Mouse (Mus musculus): ENCODE measurements at regions not wholly inside any gene's neighbourhood (a gene's known extent, or its start where the extent isn't known, plus 50 kb on each side); places are given as distances from the start of the nearest gene placed in this dataset.
A peak's percentile ranks its signal among the peaks of the same experiment; 100 is the strongest.

DNA sequence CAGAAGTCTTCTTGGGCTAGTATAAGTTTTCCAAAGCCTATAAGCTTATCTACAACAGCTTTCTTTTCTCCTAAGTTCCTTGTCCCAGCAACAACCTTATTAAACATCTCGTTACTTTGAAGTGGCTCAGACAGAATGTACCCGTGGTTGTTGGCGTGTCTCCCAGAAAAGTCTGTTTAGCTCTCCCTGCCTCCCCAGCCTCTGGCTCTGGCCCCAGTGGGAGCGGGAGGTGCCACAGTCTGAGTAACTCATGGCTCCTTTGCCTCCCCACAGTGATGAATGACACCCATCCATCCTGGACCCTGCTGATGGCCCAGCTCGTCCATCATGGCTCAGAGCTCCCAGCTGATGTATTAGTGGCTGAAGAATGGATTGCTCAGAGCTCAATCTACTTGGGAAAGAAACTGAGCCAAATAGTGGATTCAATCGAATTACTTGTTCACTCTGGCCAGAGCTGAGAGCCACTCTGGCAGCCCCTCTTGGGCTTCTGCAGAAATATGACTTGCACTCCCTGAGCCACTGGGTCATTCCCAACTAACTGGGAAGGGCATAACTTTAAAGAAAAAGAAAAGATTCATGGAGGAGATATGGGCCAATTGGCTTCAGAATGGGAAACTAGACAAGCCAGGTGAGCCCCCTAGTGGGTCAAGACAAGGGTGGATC is 170.5 kb downstream of the Dhx35 start:
- no peaks in the 10 kb centered on the region for H3K27me3 ChIP-seq (ENCODE audit: low read depth, poor library complexity, severe bottlenecking)
- H3K36me3 ChIP-seq, result no peaks in the 10 kb centered on the region
- H3K27ac ChIP-seq, result no peak overlapping the region
- no peak overlapping the region for H3K4me3 ChIP-seq
- no peaks in the 10 kb centered on the region for H3K4me1 ChIP-seq
- WGBS, result 86% methylated on average over 6 of the region's 6 CpGs
- H3K9me3 ChIP-seq (replicated peaks), result no peaks in the 10 kb centered on the region
- no peak for DNase-seq (ENCODE audit: low spot score)

DNA sequence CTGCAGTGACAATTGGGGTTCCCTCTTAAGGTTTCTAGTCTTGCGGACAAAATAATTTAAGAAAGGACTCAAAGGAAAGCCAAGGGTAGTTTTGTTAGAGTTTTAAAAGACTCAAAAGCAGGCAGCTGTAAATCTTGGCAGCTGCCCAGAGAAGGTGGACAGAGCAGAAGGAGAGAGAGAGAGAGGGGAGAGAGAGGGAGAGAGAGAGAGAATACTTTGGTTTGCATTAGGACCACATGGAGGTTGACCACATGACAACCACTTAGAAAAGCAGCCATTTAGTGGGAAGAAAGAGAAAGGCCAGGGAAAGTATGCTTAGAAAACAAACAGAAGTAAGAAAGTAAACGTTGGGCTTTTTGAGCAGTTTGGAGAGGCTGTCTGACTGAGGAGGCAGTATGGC is 177.6 kb downstream of the Dhx35 start:
- Histone ChIP-seq H3K4me1 (no peaks in the 10 kb centered on the region), H3K36me3 (no peaks in the 10 kb centered on the region), H3K9me3 (replicated peaks) (no peaks in the 10 kb centered on the region), H3K27ac (no peak overlapping the region), H3K4me3 (no peak overlapping the region), H3K27me3 (ENCODE audit: low read depth, poor library complexity, severe bottlenecking) (no peaks in the 10 kb centered on the region)
- DNase-seq (ENCODE audit: low spot score), result no peak
- WGBS, result 71% methylated on average over 2 of the region's 2 CpGs

DNA sequence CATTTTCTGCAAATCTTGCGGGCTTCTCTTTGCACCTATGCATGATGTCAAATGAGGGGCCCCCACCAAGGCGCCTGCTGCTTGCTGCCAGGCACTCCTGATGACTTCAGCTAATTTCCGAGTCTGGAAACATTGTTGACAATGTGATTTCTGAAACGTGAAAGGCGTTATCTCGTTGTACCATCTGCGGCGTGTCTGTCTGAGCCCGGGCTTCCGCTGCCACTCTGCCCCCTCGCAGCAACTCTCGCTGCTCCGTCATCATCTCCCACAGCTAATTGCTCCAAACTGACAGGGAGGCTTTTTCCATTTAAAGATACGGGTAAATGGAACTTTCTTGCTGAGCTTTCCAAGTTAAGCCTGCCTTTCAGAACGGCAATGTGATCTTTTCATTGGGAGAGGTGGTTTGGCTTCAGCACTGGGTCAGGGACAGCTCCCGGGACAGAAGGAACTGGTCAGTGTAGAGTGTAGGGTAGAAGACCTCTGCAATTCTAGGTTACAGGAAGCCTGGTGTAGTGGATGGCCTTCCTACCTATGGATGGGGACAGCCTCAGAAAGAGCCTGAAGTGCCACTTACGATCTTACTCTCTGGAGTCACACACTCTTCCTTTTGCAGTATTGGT is 191.0 kb downstream of the Dhx35 start:
- no peak overlapping the region for H3K27ac ChIP-seq
- no peaks in the 10 kb centered on the region for H3K36me3 ChIP-seq
- H3K4me1 ChIP-seq, result no peaks in the 10 kb centered on the region
- H3K9me3 ChIP-seq (replicated peaks), result no peaks in the 10 kb centered on the region
- peak; percentile 79 for DNase-seq (ENCODE audit: low spot score)
- no peaks in the 10 kb centered on the region for H3K27me3 ChIP-seq (ENCODE audit: low read depth, poor library complexity, severe bottlenecking)
- H3K4me3 ChIP-seq, result no peak overlapping the region
- 82% methylated on average over 17 of the region's 17 CpGs for WGBS

DNA sequence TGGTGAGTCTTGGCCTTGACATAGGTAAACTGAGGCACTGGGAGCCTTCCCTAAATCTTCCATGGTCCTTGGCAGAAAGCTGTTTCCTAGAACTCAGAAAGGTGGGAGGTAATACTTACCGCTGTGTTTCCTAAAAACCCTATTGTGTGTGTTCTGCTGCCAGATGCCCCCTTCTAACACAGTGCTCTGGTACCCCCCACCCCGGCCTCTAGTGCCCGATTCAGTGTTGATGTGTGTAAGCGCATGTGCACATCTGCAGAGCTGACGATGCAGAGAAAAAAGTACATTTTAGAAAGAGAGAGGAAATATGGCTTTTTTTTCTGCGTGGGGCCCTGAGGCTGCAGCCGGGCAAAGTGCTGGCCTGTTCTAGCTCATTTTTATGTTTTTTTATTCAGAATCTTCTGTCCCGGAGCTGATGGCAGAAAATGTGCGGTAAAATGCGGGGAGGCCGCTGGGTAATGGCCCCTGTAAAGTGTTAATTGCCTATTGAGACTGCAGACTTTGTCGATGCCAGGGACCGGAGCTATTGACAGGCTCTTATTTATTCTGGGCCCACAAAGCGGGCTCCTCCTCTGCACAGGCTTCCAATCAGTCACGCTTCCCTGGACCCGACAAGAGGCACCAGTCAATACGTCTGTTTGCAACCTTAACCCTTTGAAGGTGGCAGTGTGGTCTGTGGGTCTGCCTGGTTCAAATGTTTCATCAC is 208.0 kb downstream of the Dhx35 start:
- Histone ChIP-seq H3K4me3 (peak overlapping the region; percentile 17), H3K36me3 (no peaks in the 10 kb centered on the region), H3K27me3 (ENCODE audit: low read depth, poor library complexity, severe bottlenecking) (no peaks in the 10 kb centered on the region), H3K27ac (peak overlapping the region; percentile 21; the same call in 1 of the 2 replicates), H3K9me3 (replicated peaks) (no peaks in the 10 kb centered on the region), H3K4me1 (peaks cover 20% of the 10 kb centered on the region)
- DNase-seq (ENCODE audit: low spot score), result peak; percentile 39
- WGBS, result 37% methylated on average over 17 of the region's 17 CpGs

DNA sequence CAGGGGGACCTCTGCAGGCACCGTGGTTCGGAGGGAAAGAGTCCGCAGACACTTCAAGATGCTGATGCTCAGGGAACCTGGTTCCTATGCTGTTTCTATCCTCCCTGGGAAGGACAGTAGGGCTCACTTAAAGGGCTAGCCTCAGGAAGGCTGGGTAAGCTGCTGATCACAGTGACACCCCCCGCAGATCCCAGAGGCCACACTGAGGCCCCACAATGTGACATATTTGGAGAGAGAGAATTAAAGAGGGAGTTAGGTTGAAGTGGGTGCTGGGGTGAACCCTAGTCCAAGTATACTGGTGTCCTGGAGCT is 208.5 kb downstream of the Dhx35 start:
- no peak overlapping the region for H3K27ac ChIP-seq
- peaks cover 20% of the 10 kb centered on the region for H3K4me1 ChIP-seq
- no peaks in the 10 kb centered on the region for H3K27me3 ChIP-seq (ENCODE audit: low read depth, poor library complexity, severe bottlenecking)
- no peak overlapping the region for H3K4me3 ChIP-seq
- no peaks in the 10 kb centered on the region for H3K9me3 ChIP-seq (replicated peaks)
- no peak for DNase-seq (ENCODE audit: low spot score)
- no peaks in the 10 kb centered on the region for H3K36me3 ChIP-seq
- 60% methylated on average over 4 of the region's 4 CpGs for WGBS

DNA sequence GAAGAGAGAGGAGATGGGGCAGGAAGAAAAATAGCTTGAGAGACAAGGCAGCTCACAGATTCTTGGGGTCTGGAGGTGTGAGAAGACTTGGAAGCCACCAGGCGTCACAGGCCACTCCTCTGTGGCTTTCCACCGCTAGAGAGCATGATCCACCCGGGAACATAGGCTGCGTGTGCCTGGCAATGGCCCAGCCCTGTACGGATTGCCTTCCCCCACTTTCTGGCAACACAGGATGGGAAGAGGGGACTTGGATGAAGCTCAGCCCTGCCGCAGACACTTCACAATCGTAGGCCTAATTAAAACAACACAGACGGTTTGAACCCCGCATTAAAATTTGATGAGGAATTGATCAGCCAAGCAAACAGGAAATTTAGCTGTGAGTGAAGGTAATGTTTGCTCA is 209.8 kb downstream of the Dhx35 start:
- Histone ChIP-seq H3K27ac (no peak overlapping the region), H3K4me1 (peaks cover 17% of the 10 kb centered on the region), H3K9me3 (replicated peaks) (no peaks in the 10 kb centered on the region), H3K4me3 (no peak overlapping the region), H3K36me3 (no peaks in the 10 kb centered on the region), H3K27me3 (ENCODE audit: low read depth, poor library complexity, severe bottlenecking) (no peaks in the 10 kb centered on the region)
- 88% methylated on average over 9 of the region's 9 CpGs for WGBS
- no peak for DNase-seq (ENCODE audit: low spot score)

DNA sequence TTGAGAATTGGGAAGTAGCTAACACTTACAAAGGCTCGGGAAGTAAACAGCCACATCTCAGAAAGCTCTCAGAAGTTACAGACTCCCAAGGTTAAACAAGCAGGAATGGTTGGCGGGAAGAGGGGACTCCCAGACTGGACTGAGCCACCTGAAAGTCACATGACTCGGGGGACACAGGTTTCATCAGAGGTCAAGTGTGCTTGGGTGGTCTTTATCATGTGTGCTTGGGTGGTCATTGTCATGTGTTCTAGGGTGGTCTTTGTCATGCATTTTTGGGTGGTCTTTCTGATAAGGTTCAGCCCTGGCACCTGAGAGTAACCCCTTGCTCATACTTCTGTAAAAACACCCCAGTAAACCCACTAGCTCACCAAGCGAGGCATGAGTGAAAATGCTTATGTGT is 218.1 kb downstream of the Dhx35 start:
- no peak for DNase-seq (ENCODE audit: low spot score)
- H3K4me1 ChIP-seq, result no peaks in the 10 kb centered on the region
- 90% methylated on average over 4 of the region's 4 CpGs for WGBS
- H3K9me3 ChIP-seq (replicated peaks), result no peaks in the 10 kb centered on the region
- H3K27ac ChIP-seq, result no peak overlapping the region
- no peak overlapping the region for H3K4me3 ChIP-seq
- H3K27me3 ChIP-seq (ENCODE audit: low read depth, poor library complexity, severe bottlenecking), result no peaks in the 10 kb centered on the region
- no peaks in the 10 kb centered on the region for H3K36me3 ChIP-seq

DNA sequence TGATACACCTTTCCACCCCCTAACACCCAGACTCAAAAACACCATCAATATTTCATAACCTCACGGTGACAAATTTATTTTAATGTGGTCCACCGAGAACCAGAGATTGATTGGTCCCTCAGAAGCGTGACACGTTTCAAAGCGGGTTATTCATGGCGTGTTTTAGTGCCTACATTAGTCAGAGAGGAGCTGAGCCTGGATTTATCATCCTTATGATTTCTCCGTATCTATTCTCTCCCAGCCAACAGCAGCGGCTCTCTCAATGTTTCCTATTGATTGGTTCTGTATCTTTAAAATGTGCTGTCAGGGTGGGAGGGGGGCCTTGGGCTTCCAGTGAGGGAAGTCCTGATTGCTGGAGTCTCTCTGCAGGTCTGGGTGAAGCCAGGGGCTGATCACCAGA is 219.9 kb downstream of the Dhx35 start:
- H3K27ac ChIP-seq, result no peak overlapping the region
- no peak overlapping the region for H3K4me3 ChIP-seq
- WGBS, result 86% methylated on average over 8 of the region's 8 CpGs
- no peaks in the 10 kb centered on the region for H3K4me1 ChIP-seq
- no peaks in the 10 kb centered on the region for H3K27me3 ChIP-seq (ENCODE audit: low read depth, poor library complexity, severe bottlenecking)
- H3K36me3 ChIP-seq, result no peaks in the 10 kb centered on the region
- H3K9me3 ChIP-seq (replicated peaks), result no peaks in the 10 kb centered on the region
- no peak for DNase-seq (ENCODE audit: low spot score)

DNA sequence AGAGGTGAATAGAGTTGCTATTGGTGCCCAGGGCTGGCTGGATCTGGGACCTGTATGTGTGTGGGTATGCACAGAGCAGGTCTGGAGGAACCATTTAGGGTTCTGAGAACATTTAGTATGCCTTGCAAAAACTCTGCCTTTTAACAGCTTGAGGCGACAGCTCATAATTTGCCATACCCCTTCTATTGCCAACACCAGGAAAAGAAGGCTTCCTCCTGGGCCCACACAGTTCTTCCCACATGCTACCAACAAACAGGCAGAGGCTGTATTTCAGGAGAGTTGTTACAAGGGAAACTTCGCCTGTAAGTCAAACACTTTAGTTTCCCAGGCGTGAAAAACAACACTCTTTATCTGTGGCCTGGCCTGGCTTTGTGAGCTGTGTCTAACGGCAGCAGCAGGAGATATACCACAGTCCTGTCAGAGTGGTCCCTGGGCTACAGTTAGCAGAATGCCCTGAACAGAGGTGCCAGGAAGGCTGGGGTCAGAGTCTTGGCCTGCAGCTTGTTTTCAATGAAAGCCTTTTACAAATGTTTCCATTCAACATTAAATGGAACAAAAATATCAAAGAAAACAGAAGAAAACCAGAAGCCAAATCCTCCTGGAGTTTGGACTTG is 225.4 kb downstream of the Dhx35 start:
- H3K27me3 ChIP-seq (ENCODE audit: low read depth, poor library complexity, severe bottlenecking), result no peaks in the 10 kb centered on the region
- H3K4me1 ChIP-seq, result no peaks in the 10 kb centered on the region
- no peak overlapping the region for H3K4me3 ChIP-seq
- no peak overlapping the region for H3K27ac ChIP-seq
- 34% methylated on average over 4 of the region's 4 CpGs for WGBS
- H3K9me3 ChIP-seq (replicated peaks), result no peaks in the 10 kb centered on the region
- no peak for DNase-seq (ENCODE audit: low spot score)
- no peaks in the 10 kb centered on the region for H3K36me3 ChIP-seq

DNA sequence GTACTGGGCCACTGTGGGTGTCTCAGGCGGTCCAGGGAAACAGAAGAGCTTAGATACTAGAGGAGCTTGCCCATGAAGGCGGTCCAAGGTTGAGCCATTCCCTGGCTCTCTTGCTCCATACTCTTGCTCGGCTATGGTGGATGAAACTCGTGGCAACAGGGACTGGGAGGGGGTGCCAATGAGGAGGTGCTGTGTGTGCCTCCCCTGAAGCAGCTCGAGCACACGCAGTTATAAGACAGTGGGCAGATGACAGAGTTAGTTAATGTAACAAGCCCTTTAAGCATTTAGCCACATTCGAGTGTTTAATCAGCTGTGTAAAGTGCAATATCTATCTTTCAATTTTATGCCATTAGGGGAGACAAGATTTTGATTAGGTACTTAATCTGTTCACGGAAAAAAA is 237.5 kb downstream of the Dhx35 start:
- no peaks in the 10 kb centered on the region for H3K9me3 ChIP-seq (replicated peaks)
- 65% methylated on average over 8 of the region's 8 CpGs for WGBS
- peak overlapping the region; percentile 46; the same call in 1 of the 2 replicates for H3K27ac ChIP-seq
- H3K27me3 ChIP-seq (ENCODE audit: low read depth, poor library complexity, severe bottlenecking), result no peaks in the 10 kb centered on the region
- H3K4me1 ChIP-seq, result peaks cover 22% of the 10 kb centered on the region
- H3K4me3 ChIP-seq, result no peak overlapping the region
- no peak for DNase-seq (ENCODE audit: low spot score)
- H3K36me3 ChIP-seq, result no peaks in the 10 kb centered on the region

DNA sequence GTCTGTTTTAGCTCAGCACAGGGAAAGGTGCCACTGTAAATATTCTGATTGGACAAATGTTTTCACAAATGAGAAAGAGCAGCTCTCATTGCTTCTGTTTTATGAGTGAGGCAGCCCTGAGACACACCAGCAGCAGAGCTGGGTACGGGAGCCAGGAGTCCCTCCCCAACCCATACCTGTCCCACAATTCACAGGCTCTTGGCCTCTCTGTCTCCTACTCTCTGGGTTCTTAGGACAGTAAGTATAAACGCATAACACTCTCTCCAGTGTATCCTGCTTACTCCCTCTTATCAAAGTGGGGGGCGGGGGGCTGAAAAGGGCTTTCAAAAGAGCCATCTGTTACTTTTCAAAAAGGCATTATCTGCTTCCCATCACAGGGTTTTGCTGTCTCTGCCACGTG is 245.3 kb downstream of the Dhx35 start:
- WGBS, result 45% methylated on average over 4 of the region's 4 CpGs
- H3K4me3 ChIP-seq, result no peak overlapping the region
- H3K36me3 ChIP-seq, result no peaks in the 10 kb centered on the region
- H3K9me3 ChIP-seq (replicated peaks), result no peaks in the 10 kb centered on the region
- DNase-seq (ENCODE audit: low spot score), result no peak
- no peak overlapping the region for H3K27ac ChIP-seq
- H3K4me1 ChIP-seq, result no peaks in the 10 kb centered on the region
- no peaks in the 10 kb centered on the region for H3K27me3 ChIP-seq (ENCODE audit: low read depth, poor library complexity, severe bottlenecking)

DNA sequence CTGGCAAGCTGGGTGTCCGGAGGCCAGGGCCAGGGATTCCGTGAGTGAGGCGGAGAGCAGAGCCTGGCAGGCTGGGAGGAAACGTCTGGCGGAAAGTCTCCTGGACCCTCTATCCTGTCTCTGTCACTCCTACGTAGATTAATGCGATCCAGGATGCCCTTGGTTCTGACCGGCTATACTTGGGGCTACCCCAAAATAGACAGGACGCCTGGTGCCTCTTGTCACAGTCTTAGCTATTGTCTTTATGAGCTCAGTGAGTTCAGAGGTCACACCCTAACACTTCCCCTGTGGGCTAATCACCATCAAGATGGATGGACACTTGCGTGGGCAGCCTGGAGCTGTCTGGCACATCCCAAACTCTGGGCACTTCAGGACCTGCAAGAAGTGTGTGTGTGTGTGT is 258.9 kb downstream of the Dhx35 start:
- Histone ChIP-seq H3K4me3 (no peak overlapping the region), H3K27me3 (ENCODE audit: low read depth, poor library complexity, severe bottlenecking) (peaks cover 36% of the 10 kb centered on the region), H3K4me1 (peaks cover 10% of the 10 kb centered on the region), H3K36me3 (no peaks in the 10 kb centered on the region), H3K9me3 (replicated peaks) (no peaks in the 10 kb centered on the region), H3K27ac (no peak overlapping the region)
- 62% methylated on average over 10 of the region's 10 CpGs for WGBS
- DNase-seq (ENCODE audit: low spot score), result no peak

DNA sequence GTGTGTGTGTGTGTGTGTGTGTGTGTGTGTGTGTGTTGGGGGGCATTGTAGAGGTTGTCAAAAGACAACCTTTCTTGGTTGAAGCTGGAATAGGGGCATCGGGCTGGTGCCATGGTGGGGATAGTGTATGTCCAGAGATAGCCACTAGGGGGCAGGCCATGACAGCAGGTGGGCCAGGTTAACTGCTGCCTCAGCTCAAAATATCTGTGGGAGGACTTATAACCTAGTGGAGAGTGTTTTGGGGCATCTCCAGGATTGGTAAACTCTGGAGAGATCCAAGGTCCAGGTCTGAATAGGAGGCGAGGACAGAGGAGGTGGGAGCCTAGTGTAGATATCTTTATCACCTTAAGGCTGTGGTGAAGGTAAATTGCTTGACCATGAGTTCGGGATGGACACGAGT is 259.3 kb downstream of the Dhx35 start:
- Histone ChIP-seq H3K36me3 (no peaks in the 10 kb centered on the region), H3K4me3 (no peak overlapping the region), H3K9me3 (replicated peaks) (no peaks in the 10 kb centered on the region), H3K27ac (no peak overlapping the region), H3K27me3 (ENCODE audit: low read depth, poor library complexity, severe bottlenecking) (peaks cover 39% of the 10 kb centered on the region), H3K4me1 (peaks cover 10% of the 10 kb centered on the region)
- WGBS, result 65% methylated on average over 4 of the region's 4 CpGs
- DNase-seq (ENCODE audit: low spot score), result peak; percentile 83

Measured in limb, embryonic 10.5 days (tissue).